Mouse (Mus musculus): ENCODE measurements around the gene Casp8ap2.

GRCm38 (mm10) chr4:32571441-32571840, 43.8 kb upstream of the Casp8ap2 start:
- TF ChIP-seq FLI1 (IDR thresholded peaks at IDR 0.05; ENCODE audit: low read length) (no peak), GATA1 (IDR thresholded peaks at IDR 0.05; ENCODE audit: borderline replicate concordance, low read length) (no peak)

All from megakaryocyte, embryonic 14.5 days (primary cell).